Mouse (Mus musculus): ENCODE data around the gene Asl. TPM values are rescaled to one million over a fixed set of nuclear protein-coding genes. Genes with fewer than 3 reads are reported as not detected.

Asl gene
- total and polyA plus RNA-seq, 2 experiments from 2014 or later: 15.9 to 21.1 TPM

DNA sequence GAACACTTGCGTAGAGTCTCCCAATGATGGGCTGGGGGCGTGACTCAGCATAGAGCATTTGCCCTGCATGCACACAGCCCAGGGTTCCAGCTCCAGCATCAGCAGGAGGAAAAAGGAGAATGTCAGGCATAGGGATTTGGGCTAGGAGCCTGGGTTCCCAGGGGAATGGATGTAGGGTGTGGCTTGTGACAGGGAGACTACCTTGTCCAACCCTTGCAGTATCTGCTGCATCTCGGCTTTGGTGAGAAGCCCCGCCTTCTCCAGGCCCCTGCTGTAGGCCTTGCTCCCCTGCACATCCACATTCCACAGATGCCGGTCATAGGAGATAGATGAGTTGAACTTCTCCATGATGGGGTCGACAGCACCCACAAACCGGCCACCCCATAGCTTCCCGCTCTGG, 9.6 kb downstream of the Asl start:
- no peak overlapping the region for H3K9ac ChIP-seq (replicated peaks; ENCODE audit: low read depth, low read length)
- no peak overlapping the region for H3K4me2 ChIP-seq (ENCODE audit: low read depth, low read length)
- DNase-seq (ENCODE audit: low spot score) (no peak), ATAC-seq (ENCODE audit: insufficient read depth, low read depth) (no peak)
- no peak overlapping the region for H3K27ac ChIP-seq (ENCODE audit: low read depth)
- TF ChIP-seq EP300 (IDR thresholded peaks at IDR 0.05; ENCODE audit: low read depth): no peak
- no peak for TF ChIP-seq CTCF (IDR thresholded peaks at IDR 0.05; ENCODE audit: low read depth)
- H3K27me3 ChIP-seq (ENCODE audit: control insufficient read depth, insufficient read depth, low read length): no peaks in the 10 kb centered on the region
- 55% methylated on average over 8 of the region's 8 CpGs for WGBS
- no peak overlapping the region for H3K4me3 ChIP-seq (ENCODE audit: low read depth, low read length)
- no peaks in the 10 kb centered on the region for H3K9me3 ChIP-seq (replicated peaks; ENCODE audit: control insufficient read depth, low read length)
- H3K36me3 ChIP-seq (replicated peaks; ENCODE audit: control insufficient read depth, insufficient read depth, low read length): peaks cover 15% of the 10 kb centered on the region
- no peaks in the 10 kb centered on the region for H3K4me1 ChIP-seq (ENCODE audit: control insufficient read depth, insufficient read depth)

DNA sequence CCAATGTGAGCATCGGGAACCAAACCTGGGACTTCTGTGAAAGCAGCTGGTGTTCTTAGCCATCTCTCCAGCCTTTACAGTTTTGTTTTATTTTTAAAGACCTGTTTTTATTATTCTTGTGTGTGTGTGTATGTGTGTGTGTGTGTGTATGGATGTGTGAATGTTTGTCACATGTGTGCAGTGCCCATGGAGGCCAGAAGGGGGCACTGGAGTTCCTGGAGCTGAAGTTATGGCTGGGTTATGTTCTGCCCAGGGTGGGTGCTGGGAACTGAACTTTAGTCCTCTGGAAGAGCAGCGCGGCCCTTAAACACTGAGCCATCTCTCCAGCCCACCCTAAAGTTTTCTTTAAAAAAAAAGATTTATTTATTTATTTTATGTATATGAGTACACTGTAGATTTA, 13.9 kb downstream of the Asl start:
- no peak for DNase-seq (ENCODE audit: low spot score)
- no peak overlapping the region for H3K4me3 ChIP-seq (ENCODE audit: low read depth, low read length)
- H3K27ac ChIP-seq (ENCODE audit: low read depth): no peak overlapping the region
- H3K36me3 ChIP-seq (replicated peaks; ENCODE audit: control insufficient read depth, insufficient read depth, low read length): peaks cover 34% of the 10 kb centered on the region
- H3K27me3 ChIP-seq (ENCODE audit: control insufficient read depth, insufficient read depth, low read length): no peaks in the 10 kb centered on the region
- TF ChIP-seq EP300 (IDR thresholded peaks at IDR 0.05; ENCODE audit: low read depth) (no peak), CTCF (IDR thresholded peaks at IDR 0.05; ENCODE audit: low read depth) (no peak)
- no peak overlapping the region for H3K4me2 ChIP-seq (ENCODE audit: low read depth, low read length)
- WGBS: 98% methylated on average over 3 of the region's 3 CpGs
- peaks cover 8% of the 10 kb centered on the region; the same call in 1 of the 2 replicates for H3K9me3 ChIP-seq (replicated peaks; ENCODE audit: control insufficient read depth, low read length)
- no peak for ATAC-seq (ENCODE audit: insufficient read depth, low read depth)
- no peaks in the 10 kb centered on the region for H3K4me1 ChIP-seq (ENCODE audit: control insufficient read depth, insufficient read depth)
- no peak overlapping the region for H3K9ac ChIP-seq (replicated peaks; ENCODE audit: low read depth, low read length)

GRCm38 (mm10) chr5:130010961-130011360, 18.1 kb downstream of the Asl start:
- H3K27ac ChIP-seq (ENCODE audit: low read depth): no peak overlapping the region
- TF ChIP-seq EP300 (IDR thresholded peaks at IDR 0.05; ENCODE audit: low read depth) (no peak), CTCF (IDR thresholded peaks at IDR 0.05; ENCODE audit: low read depth) (no peak; the same call in 1 of the 2 replicates)
- 92% methylated on average over 5 of the region's 5 CpGs for WGBS
- peaks cover 30% of the 10 kb centered on the region for H3K36me3 ChIP-seq (replicated peaks; ENCODE audit: control insufficient read depth, insufficient read depth, low read length)
- no peaks in the 10 kb centered on the region for H3K27me3 ChIP-seq (ENCODE audit: control insufficient read depth, insufficient read depth, low read length)
- DNase-seq (ENCODE audit: low spot score): no peak
- no peak overlapping the region for H3K4me2 ChIP-seq (ENCODE audit: low read depth, low read length)
- no peak for ATAC-seq (ENCODE audit: insufficient read depth, low read depth)
- no peaks in the 10 kb centered on the region for H3K4me1 ChIP-seq (ENCODE audit: control insufficient read depth, insufficient read depth)
- H3K9me3 ChIP-seq (replicated peaks; ENCODE audit: control insufficient read depth, low read length): peaks cover 8% of the 10 kb centered on the region; the same call in 1 of the 2 replicates
- H3K4me3 ChIP-seq (ENCODE audit: low read depth, low read length): no peak overlapping the region
- no peak overlapping the region for H3K9ac ChIP-seq (replicated peaks; ENCODE audit: low read depth, low read length)

- Histone ChIP-seq H3K36me3 (replicated peaks; ENCODE audit: control insufficient read depth, insufficient read depth, low read length) (peaks cover 21% of the 10 kb centered on the region), H3K9me3 (replicated peaks; ENCODE audit: control insufficient read depth, low read length) (peaks cover 8% of the 10 kb centered on the region; the same call in 1 of the 2 replicates), H3K27ac (ENCODE audit: low read depth) (no peak overlapping the region), H3K4me2 (ENCODE audit: low read depth, low read length) (no peak overlapping the region), H3K4me1 (ENCODE audit: control insufficient read depth, insufficient read depth) (no peaks in the 10 kb centered on the region), H3K27me3 (ENCODE audit: control insufficient read depth, insufficient read depth, low read length) (no peaks in the 10 kb centered on the region), H3K4me3 (ENCODE audit: low read depth, low read length) (no peak overlapping the region), H3K9ac (replicated peaks; ENCODE audit: low read depth, low read length) (no peak overlapping the region)
- ATAC-seq (ENCODE audit: insufficient read depth, low read depth) (no peak), DNase-seq (ENCODE audit: low spot score) (no peak)
- TF ChIP-seq CTCF (IDR thresholded peaks at IDR 0.05; ENCODE audit: low read depth): no peak
- TF ChIP-seq EP300 (IDR thresholded peaks at IDR 0.05; ENCODE audit: low read depth): no peak
- WGBS: 93% methylated on average over 4 of the region's 4 CpGs
Measured at GRCm38 (mm10) chr5:130009784-130010183, 19.3 kb downstream of the Asl start.

GRCm38 (mm10) chr5:130008034-130008590, 20.9 kb downstream of the Asl start:
- no peak for ATAC-seq (ENCODE audit: insufficient read depth, low read depth)
- peaks cover 16% of the 10 kb centered on the region for H3K36me3 ChIP-seq (replicated peaks; ENCODE audit: control insufficient read depth, insufficient read depth, low read length)
- peaks cover 8% of the 10 kb centered on the region; the same call in 1 of the 2 replicates for H3K9me3 ChIP-seq (replicated peaks; ENCODE audit: control insufficient read depth, low read length)
- H3K4me1 ChIP-seq (ENCODE audit: control insufficient read depth, insufficient read depth): peaks cover 4% of the 10 kb centered on the region; the same call in 1 of the 2 replicates
- H3K4me2 ChIP-seq (ENCODE audit: low read depth, low read length): no peak overlapping the region
- TF ChIP-seq EP300 (IDR thresholded peaks at IDR 0.05; ENCODE audit: low read depth) (no peak), CTCF (IDR thresholded peaks at IDR 0.05; ENCODE audit: low read depth) (no peak)
- no peak for DNase-seq (ENCODE audit: low spot score)
- no peaks in the 10 kb centered on the region for H3K27me3 ChIP-seq (ENCODE audit: control insufficient read depth, insufficient read depth, low read length)
- no peak overlapping the region for H3K27ac ChIP-seq (ENCODE audit: low read depth)
- no peak overlapping the region for H3K4me3 ChIP-seq (ENCODE audit: low read depth, low read length)
- no peak overlapping the region for H3K9ac ChIP-seq (replicated peaks; ENCODE audit: low read depth, low read length)
- WGBS: 74% methylated on average over 6 of the region's 6 CpGs

DNA sequence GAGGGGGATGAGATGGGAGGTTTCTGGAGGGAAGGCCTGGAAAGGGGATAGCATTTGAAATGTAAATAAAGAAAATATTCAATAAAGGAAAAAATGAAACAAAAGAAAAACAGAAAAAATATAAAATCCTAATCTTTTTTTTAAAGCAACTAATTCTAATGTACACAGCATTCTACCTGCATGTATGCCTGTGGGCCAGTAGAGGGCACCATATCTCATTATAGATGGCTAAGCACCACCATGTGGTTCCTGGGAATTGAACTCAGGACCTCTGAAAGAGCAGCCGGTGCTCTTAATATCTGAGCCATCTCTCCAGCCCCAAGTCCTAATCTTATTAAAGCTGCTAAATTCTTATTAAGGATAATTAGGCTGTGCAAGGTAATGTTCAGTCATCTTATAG, 21.7 kb downstream of the Asl start:
- no peak overlapping the region for H3K27ac ChIP-seq (ENCODE audit: low read depth)
- H3K36me3 ChIP-seq (replicated peaks; ENCODE audit: control insufficient read depth, insufficient read depth, low read length): peaks cover 12% of the 10 kb centered on the region
- no peaks in the 10 kb centered on the region for H3K27me3 ChIP-seq (ENCODE audit: control insufficient read depth, insufficient read depth, low read length)
- H3K4me3 ChIP-seq (ENCODE audit: low read depth, low read length): no peak overlapping the region
- DNase-seq (ENCODE audit: low spot score) (no peak), ATAC-seq (ENCODE audit: insufficient read depth, low read depth) (no peak)
- TF ChIP-seq EP300 (IDR thresholded peaks at IDR 0.05; ENCODE audit: low read depth) (no peak), CTCF (IDR thresholded peaks at IDR 0.05; ENCODE audit: low read depth) (peak; percentile 28; the same call in 1 of the 2 replicates)
- H3K9me3 ChIP-seq (replicated peaks; ENCODE audit: control insufficient read depth, low read length): peaks cover 8% of the 10 kb centered on the region; the same call in 1 of the 2 replicates
- H3K4me2 ChIP-seq (ENCODE audit: low read depth, low read length): no peak overlapping the region
- 82% methylated on average over 1 of the region's 1 CpGs for WGBS
- H3K9ac ChIP-seq (replicated peaks; ENCODE audit: low read depth, low read length): no peak overlapping the region
- peaks cover 5% of the 10 kb centered on the region; the same call in 1 of the 2 replicates for H3K4me1 ChIP-seq (ENCODE audit: control insufficient read depth, insufficient read depth)
